Mouse (Mus musculus) bone marrow, adult 2 months (tissue): ENCODE measurements around the gene Gm28308.

Experiments used
- CTCF ChIP-seq: fragments of 200-500 bp; IDR thresholded peaks from 2 replicates; pipeline ENCODE4 v1.5.1; 2011; ENCODE audit warnings: low read length, control low read depth; ENCODE audit not compliant: control insufficient read depth, insufficient read depth
- POLR2A ChIP-seq: fragments of 200-500 bp; IDR thresholded peaks from 2 replicates; pipeline ENCODE4 v1.6.1; 2011; ENCODE audit warnings: low read depth, mild to moderate bottlenecking, control low read depth, low read length, borderline replicate concordance; ENCODE audit not compliant: control insufficient read depth

DNA sequence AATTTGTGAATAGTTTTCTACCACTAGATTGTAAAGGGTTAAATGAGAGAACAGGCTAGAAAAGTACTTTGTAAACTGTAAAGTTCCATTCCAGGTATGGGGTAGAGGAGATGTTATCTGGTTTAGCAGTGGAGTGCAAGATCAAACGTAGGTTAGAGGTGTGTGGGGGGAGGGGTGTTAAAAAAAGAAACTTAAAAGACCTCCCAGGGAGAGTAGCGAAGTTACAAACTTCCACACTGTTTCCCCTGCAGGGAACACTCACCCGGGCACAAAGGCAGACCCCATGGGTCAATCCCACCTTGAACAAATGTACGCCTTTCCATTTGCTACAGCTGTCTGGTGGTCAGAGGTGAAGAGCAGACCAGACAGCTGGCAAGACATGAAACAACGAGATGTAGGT is 97.2 kb downstream of the Gm28308 start:
- TF ChIP-seq CTCF (no peak), POLR2A (no peak)
